Mouse (Mus musculus): ENCODE measurements around the gene Nelfb.

Nelfb gene

GRCm38 (mm10) chr2:25231038-25231437 is 19.7 kb upstream of the Nelfb start:
- DNase-seq (ENCODE audit: extremely low read depth, low read depth): no peak

- DNase-seq (ENCODE audit: extremely low read depth, low read depth): no peak
Observed at GRCm38 (mm10) chr2:25230581-25230980, 19.3 kb upstream of the Nelfb start.

- no peak for DNase-seq (ENCODE audit: extremely low read depth, low read depth)
Observed at GRCm38 (mm10) chr2:25229582-25229981, 18.3 kb upstream of the Nelfb start.

GRCm38 (mm10) chr2:25228995-25229530 is 17.8 kb upstream of the Nelfb start:
- DNase-seq (ENCODE audit: extremely low read depth, low read depth): no peak

- DNase-seq (ENCODE audit: extremely low read depth, low read depth): peak; percentile 84
Observed at GRCm38 (mm10) chr2:25228431-25228889, 17.2 kb upstream of the Nelfb start.

- DNase-seq (ENCODE audit: extremely low read depth, low read depth): no peak
Observed at GRCm38 (mm10) chr2:25227406-25227805, 16.1 kb upstream of the Nelfb start.

GRCm38 (mm10) chr2:25226864-25227263 is 15.6 kb upstream of the Nelfb start:
- DNase-seq (ENCODE audit: extremely low read depth, low read depth): no peak

- no peak for DNase-seq (ENCODE audit: extremely low read depth, low read depth)
Observed at GRCm38 (mm10) chr2:25225811-25226379, 14.6 kb upstream of the Nelfb start.

- peak; percentile 99 for DNase-seq (ENCODE audit: extremely low read depth, low read depth)
Observed at GRCm38 (mm10) chr2:25224766-25225752, 13.8 kb upstream of the Nelfb start.

- no peak for DNase-seq (ENCODE audit: extremely low read depth, low read depth)
Observed at GRCm38 (mm10) chr2:25224492-25224765, 13.1 kb upstream of the Nelfb start, which contains the start of gene Tubb4b. TSS of gene Tubb4b (minus strand) at chr2:25224702.

- peak; percentile 65 for DNase-seq (ENCODE audit: extremely low read depth, low read depth)
Observed at GRCm38 (mm10) chr2:25223681-25224491, 12.6 kb upstream of the Nelfb start.

GRCm38 (mm10) chr2:25221331-25221772 is 10.1 kb upstream of the Nelfb start:
- no peak for DNase-seq (ENCODE audit: extremely low read depth, low read depth)

GRCm38 (mm10) chr2:25218445-25218844 is 7.2 kb upstream of the Nelfb start, which contains the start of gene Fam166a:
TSS of gene Fam166a (plus strand) at chr2:25218745.
- no peak for DNase-seq (ENCODE audit: extremely low read depth, low read depth)

GRCm38 (mm10) chr2:25217666-25218065 is 6.4 kb upstream of the Nelfb start:
- no peak for DNase-seq (ENCODE audit: extremely low read depth, low read depth)

- DNase-seq (ENCODE audit: extremely low read depth, low read depth): no peak
Observed at GRCm38 (mm10) chr2:25214444-25214843, 3.2 kb upstream of the Nelfb start, which contains the start of gene Stpg3. TSS of gene Stpg3 (minus strand) at chr2:25214637.

GRCm38 (mm10) chr2:25213266-25213865 is 2.1 kb upstream of the Nelfb start:
- no peak for DNase-seq (ENCODE audit: extremely low read depth, low read depth)

GRCm38 (mm10) chr2:25210686-25211085 is 603 bp downstream of the Nelfb start:
- DNase-seq (ENCODE audit: extremely low read depth, low read depth): no peak

GRCm38 (mm10) chr2:25207593-25207992 is 3.7 kb downstream of the Nelfb start:
- DNase-seq (ENCODE audit: extremely low read depth, low read depth): no peak

- no peak for DNase-seq (ENCODE audit: extremely low read depth, low read depth)
Observed at GRCm38 (mm10) chr2:25203631-25204214, 7.6 kb downstream of the Nelfb start.

- no peak for DNase-seq (ENCODE audit: extremely low read depth, low read depth)
Observed at GRCm38 (mm10) chr2:25200631-25201030, 10.7 kb downstream of the Nelfb start.

Data from MEL-GATA-1-ER (cell line).